10 mouse cellular contexts compared by ENCODE assay signal in the genomic region with DNA sequence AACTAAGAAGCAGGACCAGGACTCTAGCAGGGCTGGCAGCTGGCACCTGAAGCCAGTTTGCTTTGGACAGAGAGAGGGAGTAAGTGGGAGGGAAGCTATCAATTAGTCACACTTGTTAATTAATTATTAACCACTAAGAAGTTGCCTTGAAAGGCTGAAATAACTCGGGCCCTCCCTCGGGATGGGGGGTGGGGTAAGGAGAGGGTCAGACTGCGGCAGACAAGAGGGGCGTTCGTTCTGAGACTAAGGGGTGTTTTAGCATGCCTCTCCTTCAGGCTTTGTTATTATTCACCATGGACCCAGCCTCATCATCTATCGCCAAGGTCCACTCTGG. TPM values are rescaled to one million over a fixed set of nuclear protein-coding genes. Genes with fewer than 3 reads are reported as not detected.
DNase-seq lines count a peak whose midpoint lies in the region; ATAC-seq and TF ChIP-seq lines count a peak whose summit lies in the region.
"Had no signal": no experiment of that assay in that cellular context is flagged by ENCODE, and none has a peak within 500 bp of the region (broad histone marks: within the 10 kb centered on the region; RNA-seq: fewer than 3 reads in every experiment).

No protein-coding gene starts in this region.

- peaks cover 47% of the 10 kb centered on the region for H3K4me1 ChIP-seq in midbrain, embryonic 11.5 days (ENCODE audit: control insufficient read depth, insufficient read depth, low read length)
- H3K4me1 ChIP-seq in midbrain, embryonic 15.5 days: peaks cover 59% of the 10 kb centered on the region
- peaks cover 0 to 12% of the 10 kb centered on the region in 2 experiments; a peak in 2 of 4 replicates for H3K4me1 ChIP-seq in liver, embryonic 14.5 days (replicated peaks; ENCODE audit: control insufficient read depth in 2 of 2, insufficient read depth in 2 of 2, low read length in 1 of 2)

- no peak overlapping the region for H3K27ac ChIP-seq in midbrain, embryonic 11.5 days (ENCODE audit: low read depth, low read length)
- no peak overlapping the region for H3K27ac ChIP-seq in midbrain, embryonic 15.5 days
- no peak overlapping the region for H3K27ac ChIP-seq in liver, embryonic 14.5 days
- H3K27ac ChIP-seq: left cerebral cortex, adult 2 months had no signal

- intact Hi-C loops in heart, postnatal 14 days (cut with DNase I): no loop called here

- 23% methylated on average over 6 of the region's 6 CpGs for WGBS in midbrain, embryonic 11.5 days
- WGBS in midbrain, embryonic 15.5 days: 21% methylated on average over 6 of the region's 6 CpGs
- 54% methylated on average over 6 of the region's 6 CpGs for WGBS in liver, embryonic 14.5 days (ENCODE audit: insufficient replicate concordance)

- H3K9me3 ChIP-seq in midbrain, embryonic 11.5 days (ENCODE audit: control insufficient read depth, low read length): no peaks in the 10 kb centered on the region
- H3K9me3 ChIP-seq in midbrain, embryonic 15.5 days: no peaks in the 10 kb centered on the region
- H3K9me3 ChIP-seq in liver, embryonic 14.5 days (ENCODE audit: control insufficient read depth, low read length): no peaks in the 10 kb centered on the region

- H3K9ac ChIP-seq in midbrain, embryonic 11.5 days (ENCODE audit: low read length): peak overlapping the region; percentile 3; the same call in 1 of the 2 replicates
- H3K9ac ChIP-seq in midbrain, embryonic 15.5 days: no peak overlapping the region
- H3K9ac ChIP-seq in liver, embryonic 14.5 days (replicated peaks): no peak overlapping the region

- no peaks in the 10 kb centered on the region; the same call in 1 of the 2 replicates for H3K27me3 ChIP-seq in midbrain, embryonic 11.5 days (ENCODE audit: control insufficient read depth, insufficient read depth, low read length)
- no peaks in the 10 kb centered on the region for H3K27me3 ChIP-seq in midbrain, embryonic 15.5 days (replicated peaks)
- peaks cover 37% of the 10 kb centered on the region for H3K27me3 ChIP-seq in liver, embryonic 14.5 days (ENCODE audit: control insufficient read depth, insufficient read depth, low read length)

- no peak overlapping the region for H3K4me2 ChIP-seq in midbrain, embryonic 11.5 days
- H3K4me2 ChIP-seq in midbrain, embryonic 15.5 days: no peak overlapping the region
- H3K4me2 ChIP-seq in liver, embryonic 14.5 days (ENCODE audit: low read depth): peak overlapping the region; percentile 20; the same call in 1 of the 2 replicates

- peak; percentile 86 for DNase-seq in midbrain, embryonic 11.5 days (ENCODE audit: low spot score, missing footprints)
- DNase-seq in kidney, adult 11 months: peak; percentile 79
- no peak for DNase-seq in liver, embryonic 14.5 days (ENCODE audit: low read depth in 3 of 3, low spot score in 3 of 3)
- DNase-seq in urinary bladder, postnatal 4 days (ENCODE audit: low spot score in 2 of 2): no peak
- no peak for DNase-seq in heart, postnatal 14 days
- no peak for DNase-seq in right cerebral cortex, adult 2 months (ENCODE audit: low spot score in 2 of 2)
- DNase-seq: cerebellum, adult 9-11 months had no signal

- ATAC-seq in midbrain, embryonic 11.5 days (ENCODE audit: low FRiP score): no peak
- ATAC-seq in midbrain, embryonic 15.5 days (replicated peaks): no peak
- ATAC-seq in liver, embryonic 14.5 days (ENCODE audit: insufficient read depth): no peak; the same call in 1 of the 2 replicates

- H3K36me3 ChIP-seq in midbrain, embryonic 11.5 days (ENCODE audit: control insufficient read depth, insufficient read depth, low read length): peaks cover 9% of the 10 kb centered on the region; the same call in 1 of the 2 replicates
- H3K36me3 ChIP-seq in midbrain, embryonic 15.5 days (replicated peaks): no peaks in the 10 kb centered on the region
- no peaks in the 10 kb centered on the region for H3K36me3 ChIP-seq in liver, embryonic 14.5 days (replicated peaks; ENCODE audit: control insufficient read depth, insufficient read depth, low read depth)

- no peak for TF ChIP-seq EP300 in liver, embryonic 14.5 days (IDR thresholded peaks at IDR 0.05; ENCODE audit: low read depth)

- no peak for TF ChIP-seq CTCF in liver, embryonic 14.5 days (IDR thresholded peaks at IDR 0.05; ENCODE audit: low read depth)

- no peak overlapping the region for H3K4me3 ChIP-seq in midbrain, embryonic 11.5 days (ENCODE audit: low read depth, low read length)
- H3K4me3 ChIP-seq in midbrain, embryonic 15.5 days: no peak overlapping the region
- H3K4me3 ChIP-seq in liver, embryonic 14.5 days (ENCODE audit: insufficient read depth in 1 of 2, low read depth in 2 of 2, low read length in 2 of 2): no peak overlapping the region
- H3K4me3 ChIP-seq: left cerebral cortex, adult 2 months had no signal

RNA-seq across cellular contexts. Expression of a gene that starts 5.1 kb away (rescaled TPM):
- 10.8 and 12.7 TPM in 2 replicates for polyA plus RNA-seq in midbrain, embryonic 11.5 days (2014; fragmentation: Nextera tagmentation; extraction: Ambion mirVana)
- polyA plus RNA-seq in midbrain, embryonic 15.5 days (2015; fragmentation: Nextera tagmentation; extraction: Ambion mirVana): 2.2 and 2.3 TPM in 2 replicates
- polyA plus RNA-seq in liver, embryonic 14.5 days (2012; rRNA removed): 0.16 and 0.28 TPM in 2 replicates
- 0.13 and 0.36 TPM in 2 replicates for polyA plus RNA-seq in liver, embryonic 14.5 days (2014; fragmentation: Nextera tagmentation; extraction: Ambion mirVana)
- total RNA-seq in heart, postnatal 14 days (2021): under 1 TPM in 1 of 2 experiments, not detected in 1; 0.22 TPM

RNA-seq across cellular contexts. Expression of a gene that starts 16.4 kb away (rescaled TPM):
- 0.73 and 0.75 TPM in 2 replicates for polyA plus RNA-seq in midbrain, embryonic 11.5 days (2014; fragmentation: Nextera tagmentation; extraction: Ambion mirVana)
- not detected in 2 replicates for polyA plus RNA-seq in midbrain, embryonic 15.5 days (2015; fragmentation: Nextera tagmentation; extraction: Ambion mirVana)
- polyA plus RNA-seq in liver, embryonic 14.5 days (2012; rRNA removed): 0.05 TPM in 1 of 2 replicates, not detected in the other
- 0.15 and 0.23 TPM in 2 replicates for polyA plus RNA-seq in liver, embryonic 14.5 days (2014; fragmentation: Nextera tagmentation; extraction: Ambion mirVana)
- total RNA-seq in heart, postnatal 14 days (2021): not detected

RNA-seq across cellular contexts. Expression of a gene that starts 31.7 kb away (rescaled TPM):
- polyA plus RNA-seq in midbrain, embryonic 11.5 days (2014; fragmentation: Nextera tagmentation; extraction: Ambion mirVana): not detected in 2 replicates
- 0.49 and 0.62 TPM in 2 replicates for polyA plus RNA-seq in midbrain, embryonic 15.5 days (2015; fragmentation: Nextera tagmentation; extraction: Ambion mirVana)
- polyA plus RNA-seq in liver, embryonic 14.5 days (2012; rRNA removed): 0.06 TPM in 1 of 2 replicates, not detected in the other
- polyA plus RNA-seq in liver, embryonic 14.5 days (2014; fragmentation: Nextera tagmentation; extraction: Ambion mirVana): not detected in 2 replicates
- not detected for total RNA-seq in heart, postnatal 14 days (2021)
- polyA plus RNA-seq: gonadal fat pad, adult 2 months had no signal

Comparison
In these comparisons a context has a peak if more than half of its experiments do, and no peak if none do; other contexts are left out.
1. DNase-seq: peak in midbrain, embryonic 11.5 days (single experiment) and kidney, adult 11 months (single experiment); none in liver, embryonic 14.5 days (0 of 3), urinary bladder, postnatal 4 days (0 of 2), heart, postnatal 14 days (0 of 2) and right cerebral cortex, adult 2 months (0 of 2).